Mouse (Mus musculus): ENCODE results near the gene Cyp4f16. TPM values are rescaled to one million over a fixed set of nuclear protein-coding genes. Genes with fewer than 3 reads are reported as not detected.
"Not testable (repeated sequence)": the region's sequence is repeated elsewhere in the genome, so short reads cannot be mapped to it uniquely, and the experiment has no call there.

Cyp4f16 gene
- polyA plus RNA-seq, 1 experiment from 2014 or later = 20.4 TPM

- ATAC-seq; H3K27me3 ChIP-seq; H3K36me3 ChIP-seq; H3K9me3 ChIP-seq; H3K4me1 ChIP-seq (replicated peaks); H3K9ac ChIP-seq (replicated peaks); H3K4me2 ChIP-seq (replicated peaks); H3K27ac ChIP-seq; H3K4me3 ChIP-seq (replicated peaks): not testable (repeated sequence)
- 86% methylated on average over 9 of the region's 9 CpGs for WGBS
Observed at GRCm38 (mm10) chr17:32554368-32554767, 18.0 kb downstream of the Cyp4f16 start.

- not testable (repeated sequence) for ATAC-seq; H3K4me3 ChIP-seq (replicated peaks); H3K4me2 ChIP-seq (replicated peaks); H3K9ac ChIP-seq (replicated peaks); H3K27me3 ChIP-seq; H3K27ac ChIP-seq; H3K4me1 ChIP-seq (replicated peaks); H3K9me3 ChIP-seq; H3K36me3 ChIP-seq
- 78% methylated on average over 2 of the region's 2 CpGs for whole genome bisulfite sequencing
Observed at GRCm38 (mm10) chr17:32563301-32563700, 26.9 kb downstream of the Cyp4f16 start.

- not testable (repeated sequence) for H3K4me2 ChIP-seq (replicated peaks); H3K4me3 ChIP-seq (replicated peaks); H3K27me3 ChIP-seq; ATAC-seq; H3K36me3 ChIP-seq; H3K9ac ChIP-seq (replicated peaks); H3K4me1 ChIP-seq (replicated peaks); H3K27ac ChIP-seq; H3K9me3 ChIP-seq
- 61% methylated on average over 2 of the region's 2 CpGs for WGBS
Observed at GRCm38 (mm10) chr17:32573286-32573685, 36.9 kb downstream of the Cyp4f16 start.

- peaks cover 9% of the 10 kb centered on the region; the same call in 1 of the 2 replicates for H3K9me3 ChIP-seq
- H3K27me3 ChIP-seq = no peaks in the 10 kb centered on the region
- H3K4me1 ChIP-seq (replicated peaks) = no peaks in the 10 kb centered on the region
- no peak overlapping the region for H3K9ac ChIP-seq (replicated peaks)
- H3K36me3 ChIP-seq = no peaks in the 10 kb centered on the region
- ATAC-seq = no peak
- H3K27ac ChIP-seq = no peak overlapping the region
- no peak overlapping the region for H3K4me3 ChIP-seq (replicated peaks)
- WGBS = 63% methylated on average over 7 of the region's 7 CpGs
- no peak overlapping the region for H3K4me2 ChIP-seq (replicated peaks)
Observed at GRCm38 (mm10) chr17:32577496-32578186, 41.3 kb downstream of the Cyp4f16 start.

GRCm38 (mm10) chr17:32596494-32596893 is 60.1 kb downstream of the Cyp4f16 start:
- Histone ChIP-seq H3K27ac (no peak overlapping the region), H3K4me1 (replicated peaks) (no peaks in the 10 kb centered on the region), H3K27me3 (no peaks in the 10 kb centered on the region), H3K36me3 (no peaks in the 10 kb centered on the region), H3K9me3 (no peaks in the 10 kb centered on the region), H3K4me2 (replicated peaks) (no peak overlapping the region), H3K9ac (replicated peaks) (no peak overlapping the region), H3K4me3 (replicated peaks) (no peak overlapping the region)
- ATAC-seq = no peak
- WGBS = 91% methylated on average over 18 of the region's 18 CpGs

Other genes with a start within 250 kb of the Cyp4f16 start
- gene Akap8, start 215.3 kb upstream of the Cyp4f16 start, polyA plus RNA-seq (2015; fragmentation: Nextera tagmentation; extraction: Ambion mirVana) = 116 and 121 TPM in 2 replicates
- gene Akap8l, start 186.0 kb upstream of the Cyp4f16 start, polyA plus RNA-seq (2015; fragmentation: Nextera tagmentation; extraction: Ambion mirVana) = 138 and 168 TPM in 2 replicates
- 33.7 and 36.4 TPM in 2 replicates for gene Wiz, start 147.1 kb upstream of the Cyp4f16 start, polyA plus RNA-seq (2015; fragmentation: Nextera tagmentation; extraction: Ambion mirVana)
- 0.54 TPM in 2 replicates for gene Rasal3, start 133.0 kb upstream of the Cyp4f16 start, polyA plus RNA-seq (2015; fragmentation: Nextera tagmentation; extraction: Ambion mirVana)
- gene Pglyrp2, start 112.4 kb upstream of the Cyp4f16 start, polyA plus RNA-seq (2015; fragmentation: Nextera tagmentation; extraction: Ambion mirVana) = not detected in 2 replicates
- 1.2 TPM in 2 replicates for gene Cyp4f39, start 83.8 kb upstream of the Cyp4f16 start, polyA plus RNA-seq (2015; fragmentation: Nextera tagmentation; extraction: Ambion mirVana)
- 13.0 and 13.8 TPM in 2 replicates for gene Cyp4f17, start 30.5 kb upstream of the Cyp4f16 start, polyA plus RNA-seq (2015; fragmentation: Nextera tagmentation; extraction: Ambion mirVana)
- gene Cyp4f37, start 84.8 kb downstream of the Cyp4f16 start, polyA plus RNA-seq (2015; fragmentation: Nextera tagmentation; extraction: Ambion mirVana) = 0.43 TPM in 1 of 2 replicates, not detected in the other
- not detected in 2 replicates for gene Cyp4f40, start 122.3 kb downstream of the Cyp4f16 start, polyA plus RNA-seq (2015; fragmentation: Nextera tagmentation; extraction: Ambion mirVana)
- gene Cyp4f15, start 149.1 kb downstream of the Cyp4f16 start, polyA plus RNA-seq (2015; fragmentation: Nextera tagmentation; extraction: Ambion mirVana) = 0.85 and 1.4 TPM in 2 replicates